Comparison of ENCODE assay signal across 16 mouse cellular contexts in the genomic region with DNA sequence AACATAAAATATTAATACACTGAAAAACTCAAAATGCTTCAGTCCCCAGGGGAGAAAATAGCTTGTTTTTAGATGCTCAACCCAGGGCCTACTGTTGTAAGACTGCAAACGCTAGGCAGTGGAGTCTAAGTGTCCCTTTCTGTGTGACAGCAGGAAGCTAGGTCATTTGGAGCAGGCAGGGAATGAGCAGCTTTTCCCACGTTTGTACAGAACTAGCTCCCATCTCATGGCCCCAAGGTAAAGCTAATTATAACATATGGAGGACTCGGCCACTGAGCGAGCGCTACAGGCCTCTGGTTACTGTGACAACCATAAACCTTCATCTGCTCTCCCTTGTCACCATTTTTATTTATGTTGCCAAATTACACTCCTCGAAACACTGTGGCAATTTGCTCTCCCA.
A peak's percentile ranks its signal among the peaks of the same experiment; 100 is the strongest.
DNase-seq lines count a peak whose midpoint lies in the region; ATAC-seq lines count a peak whose summit lies in the region.
"Had no signal": no experiment of that assay in that cellular context is flagged by ENCODE, and none has a peak within 500 bp of the region (broad histone marks: within the 10 kb centered on the region; RNA-seq: fewer than 3 reads in every experiment).

No protein-coding gene starts in this region.

- H3K9ac ChIP-seq in forebrain, embryonic 12.5 days, result no peak overlapping the region
- H3K9ac ChIP-seq in forebrain, embryonic 11.5 days (ENCODE audit: low read length), result no peak overlapping the region
- H3K9ac ChIP-seq in limb, embryonic 11.5 days (ENCODE audit: low read length), result no peak overlapping the region
- H3K9ac ChIP-seq in forebrain, embryonic 16.5 days (replicated peaks; ENCODE audit: low read depth, low read length), result no peak overlapping the region
- H3K9ac ChIP-seq: intestine, embryonic 15.5 days; limb, embryonic 12.5 days; liver, embryonic 13.5 days; stomach, embryonic 15.5 days had no signal

- peak; percentile 25; the same call in 1 of the 2 replicates for ATAC-seq in forebrain, embryonic 12.5 days (ENCODE audit: low FRiP score)
- no peak; the same call in 1 of the 2 replicates for ATAC-seq in forebrain, embryonic 11.5 days (replicated peaks; ENCODE audit: low FRiP score)
- peak; percentile 7; the same call in 1 of the 2 replicates for ATAC-seq in limb, embryonic 11.5 days (ENCODE audit: insufficient number of reproducible peaks, low FRiP score, low TSS enrichment, low read depth)
- ATAC-seq in forebrain, embryonic 16.5 days, result peak; percentile 49; the same call in 1 of the 2 replicates
- ATAC-seq: intestine, embryonic 15.5 days had no signal

- no peak overlapping the region for H3K4me3 ChIP-seq in forebrain, embryonic 12.5 days (replicated peaks)
- H3K4me3 ChIP-seq in forebrain, embryonic 11.5 days (ENCODE audit: low read depth, low read length), result no peak overlapping the region
- H3K4me3 ChIP-seq in limb, embryonic 11.5 days (ENCODE audit: low read depth, low read length), result no peak overlapping the region
- no peak overlapping the region for H3K4me3 ChIP-seq in limb, embryonic 10.5 days
- no peak overlapping the region for H3K4me3 ChIP-seq in forebrain, embryonic 16.5 days (replicated peaks; ENCODE audit: low read length)
- H3K4me3 ChIP-seq: erythroblast, embryonic 14.5 days; intestine, embryonic 15.5 days; limb, embryonic 12.5 days; liver, embryonic 13.5 days; stomach, embryonic 15.5 days had no signal

- WGBS in forebrain, embryonic 12.5 days, result 44% methylated on average over 6 of the region's 6 CpGs
- WGBS in forebrain, embryonic 11.5 days, result 40% methylated on average over 6 of the region's 6 CpGs
- WGBS in limb, embryonic 11.5 days, result 7% methylated on average over 6 of the region's 6 CpGs
- WGBS in limb, embryonic 10.5 days, result 8% methylated on average over 6 of the region's 6 CpGs
- WGBS in forebrain, embryonic 16.5 days, result 21% methylated on average over 6 of the region's 6 CpGs

- H3K4me2 ChIP-seq in forebrain, embryonic 12.5 days, result no peak overlapping the region
- H3K4me2 ChIP-seq in forebrain, embryonic 11.5 days (ENCODE audit: low read depth, low read length, severe bottlenecking), result no peak overlapping the region
- no peak overlapping the region for H3K4me2 ChIP-seq in limb, embryonic 11.5 days (ENCODE audit: low read depth, severe bottlenecking)
- H3K4me2 ChIP-seq in forebrain, embryonic 16.5 days (ENCODE audit: low read length), result no peak overlapping the region
- H3K4me2 ChIP-seq: intestine, embryonic 15.5 days; limb, embryonic 12.5 days; liver, embryonic 13.5 days; stomach, embryonic 15.5 days had no signal

- H3K9me3 ChIP-seq in forebrain, embryonic 12.5 days, result no peaks in the 10 kb centered on the region
- no peaks in the 10 kb centered on the region for H3K9me3 ChIP-seq in forebrain, embryonic 11.5 days (ENCODE audit: control insufficient read depth, low read length)
- no peaks in the 10 kb centered on the region for H3K9me3 ChIP-seq in limb, embryonic 11.5 days (ENCODE audit: control insufficient read depth, low read length)
- H3K9me3 ChIP-seq in limb, embryonic 10.5 days (replicated peaks), result no peaks in the 10 kb centered on the region
- H3K9me3 ChIP-seq in forebrain, embryonic 16.5 days (ENCODE audit: control insufficient read depth, low read length), result no peaks in the 10 kb centered on the region
- H3K9me3 ChIP-seq: intestine, embryonic 15.5 days; limb, embryonic 12.5 days; liver, embryonic 13.5 days; stomach, embryonic 15.5 days had no signal

- DNase-seq in forebrain, embryonic 11.5 days (ENCODE audit: low spot score), result no peak
- peak; percentile 22 for DNase-seq in limb, embryonic 11.5 days (ENCODE audit: low spot score)
- no peak for DNase-seq in limb, embryonic 10.5 days (ENCODE audit: low spot score)
- peak; percentile 17 for DNase-seq in retina, embryonic 14.5 days (ENCODE audit: low spot score)
- DNase-seq in gastrocnemius, postnatal 4 days (ENCODE audit: low spot score in 2 of 2), result no peak
- DNase-seq: B cell, adult 2 months; cerebellum, adult 9-10 months; embryo, embryonic 11 days; heart, postnatal 4 days; liver, embryonic 13.5 days had no signal

- peaks cover 11% of the 10 kb centered on the region for H3K4me1 ChIP-seq in forebrain, embryonic 12.5 days
- no peaks in the 10 kb centered on the region for H3K4me1 ChIP-seq in forebrain, embryonic 11.5 days (replicated peaks; ENCODE audit: control insufficient read depth, insufficient read depth, low read length)
- H3K4me1 ChIP-seq in limb, embryonic 11.5 days (ENCODE audit: control insufficient read depth, insufficient read depth, low read length), result peaks cover 6% of the 10 kb centered on the region
- H3K4me1 ChIP-seq in limb, embryonic 10.5 days, result peaks cover 51% of the 10 kb centered on the region
- peaks cover 5% of the 10 kb centered on the region for H3K4me1 ChIP-seq in forebrain, embryonic 16.5 days (replicated peaks; ENCODE audit: control insufficient read depth, insufficient read depth, low read length)
- H3K4me1 ChIP-seq: liver, embryonic 13.5 days; stomach, embryonic 15.5 days had no signal

- H3K27ac ChIP-seq in forebrain, embryonic 12.5 days, result no peak overlapping the region
- no peak overlapping the region for H3K27ac ChIP-seq in forebrain, embryonic 11.5 days (ENCODE audit: low read depth, low read length)
- H3K27ac ChIP-seq in limb, embryonic 11.5 days (replicated peaks; ENCODE audit: low read depth, low read length), result no peak overlapping the region
- no peak overlapping the region for H3K27ac ChIP-seq in limb, embryonic 10.5 days
- no peak overlapping the region for H3K27ac ChIP-seq in forebrain, embryonic 16.5 days (ENCODE audit: low read length)
- H3K27ac ChIP-seq: intestine, embryonic 15.5 days; limb, embryonic 12.5 days; liver, embryonic 13.5 days; stomach, embryonic 15.5 days had no signal

- 0 out of 2 replicates have a peak, but pooled peaks cover 2% of the 10 kb centered on the region for H3K27me3 ChIP-seq in forebrain, embryonic 12.5 days
- H3K27me3 ChIP-seq in forebrain, embryonic 11.5 days (ENCODE audit: control insufficient read depth, insufficient read depth, low read length), result no peaks in the 10 kb centered on the region
- H3K27me3 ChIP-seq in limb, embryonic 11.5 days (ENCODE audit: control insufficient read depth, insufficient read depth, low read length), result no peaks in the 10 kb centered on the region
- no peaks in the 10 kb centered on the region; the same call in 1 of the 2 replicates for H3K27me3 ChIP-seq in limb, embryonic 10.5 days (ENCODE audit: low read depth, poor library complexity, severe bottlenecking)
- no peaks in the 10 kb centered on the region for H3K27me3 ChIP-seq in forebrain, embryonic 16.5 days (replicated peaks; ENCODE audit: control insufficient read depth, insufficient read depth, low read length)
- H3K27me3 ChIP-seq: intestine, embryonic 15.5 days; limb, embryonic 12.5 days; liver, embryonic 13.5 days; stomach, embryonic 15.5 days had no signal

- H3K36me3 ChIP-seq in forebrain, embryonic 12.5 days (replicated peaks), result no peaks in the 10 kb centered on the region
- no peaks in the 10 kb centered on the region for H3K36me3 ChIP-seq in forebrain, embryonic 11.5 days (ENCODE audit: control insufficient read depth, insufficient read depth, low read length)
- H3K36me3 ChIP-seq in limb, embryonic 11.5 days (ENCODE audit: control insufficient read depth, insufficient read depth, low read length), result no peaks in the 10 kb centered on the region
- H3K36me3 ChIP-seq in limb, embryonic 10.5 days, result no peaks in the 10 kb centered on the region
- no peaks in the 10 kb centered on the region for H3K36me3 ChIP-seq in forebrain, embryonic 16.5 days (ENCODE audit: control insufficient read depth, insufficient read depth)
- H3K36me3 ChIP-seq: intestine, embryonic 15.5 days; limb, embryonic 12.5 days; liver, embryonic 13.5 days; stomach, embryonic 15.5 days had no signal

Comparison
In these comparisons a context has a peak if more than half of its experiments do, and no peak if none do; other contexts are left out.
1. DNase-seq: peak in limb, embryonic 11.5 days (single experiment) and retina, embryonic 14.5 days (single experiment); none in forebrain, embryonic 11.5 days (single experiment), limb, embryonic 10.5 days (single experiment) and gastrocnemius, postnatal 4 days (0 of 2).